Mouse (Mus musculus): Measurements from ENCODE around the gene Sox6. TPM values are rescaled to one million over a fixed set of nuclear protein-coding genes. Genes with fewer than 3 reads are reported as not detected.

Gene Sox6
- polyA plus RNA-seq (2021; fragmentation: Nextera tagmentation), result 11.8 and 12.7 TPM in 2 replicates
- long read RNA-seq, experiment 1, full-length matches to known transcripts, result 1 of 19 reads
- long read RNA-seq, experiment 1, partial matches to known transcripts, result 4 of 19 reads
- long read RNA-seq, experiment 1, other reads (novel, unspliced or antisense), result 14 of 19 reads
- long read RNA-seq, experiment 2, partial matches to known transcripts, result 3 of 34 reads
- long read RNA-seq, experiment 2, other reads (novel, unspliced or antisense), result 31 of 34 reads

DNA sequence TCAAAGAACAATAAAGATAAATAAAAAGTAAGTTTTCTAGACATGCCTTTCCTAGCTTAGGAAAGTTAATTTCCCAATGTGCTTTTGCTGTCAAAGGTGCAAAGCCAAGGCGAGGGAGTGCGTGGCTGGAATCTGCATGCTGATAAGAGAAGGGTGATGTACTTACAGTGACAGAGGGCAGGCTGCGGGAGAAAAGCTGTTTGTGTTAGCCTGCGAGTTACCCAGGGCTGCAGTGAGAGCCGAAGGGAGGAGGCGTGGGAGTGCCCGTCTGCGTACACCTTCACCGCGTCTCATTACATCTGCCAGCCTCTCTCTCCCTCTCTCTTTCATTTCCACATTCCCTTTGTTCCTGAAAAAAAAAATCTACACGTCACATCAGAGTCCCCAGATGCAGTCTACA, at the start of gene Sox6:
Gene Sox6 (minus strand): TSS at position 286 of the 400 bp plus-strand sequence.

DNA sequence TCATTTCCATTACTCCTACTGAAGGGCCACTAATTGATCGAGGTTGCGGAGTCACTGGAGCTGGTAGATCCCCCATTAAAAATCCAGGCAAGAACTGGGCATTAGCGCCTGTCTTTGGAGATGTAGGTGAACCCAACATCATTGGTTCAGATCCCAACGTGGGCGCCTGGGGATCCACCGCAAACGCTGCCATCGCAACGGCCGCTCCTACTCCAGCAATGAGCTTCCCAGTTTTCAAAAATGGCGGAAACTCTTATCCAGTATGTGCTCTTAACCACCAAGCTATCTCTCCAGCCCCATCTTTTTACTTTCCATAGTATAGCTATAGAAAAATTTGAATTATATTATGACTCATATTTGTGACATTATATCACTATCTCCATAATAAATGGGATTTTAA, 45.8 kb upstream of the Sox6 start, which contains the start of gene Gm4353:
Gene Gm4353 (minus strand): TSS at position 270 of the 400 bp plus-strand sequence.

DNA sequence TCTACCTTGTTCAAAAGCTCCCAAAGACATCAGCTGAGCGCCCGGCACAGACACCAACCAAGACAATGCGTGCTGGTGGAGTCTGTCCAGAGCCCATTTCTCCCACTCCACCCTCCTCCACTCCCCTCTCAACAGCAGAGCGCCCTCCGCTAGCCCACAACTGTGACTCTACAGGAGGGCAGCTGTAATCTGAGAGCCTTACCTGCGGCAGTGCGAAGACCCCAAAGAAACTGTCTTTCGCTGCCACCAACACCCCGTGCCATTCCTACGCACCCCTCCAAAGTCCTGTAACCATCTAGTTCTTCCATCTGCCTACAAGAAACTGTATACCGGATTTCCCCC, 571 bp upstream of the Sox6 start, which contains the start of gene 1110004F10Rik:
Gene 1110004F10Rik (plus strand): TSS at position 202 of the 342 bp plus-strand sequence.

Other genes starting within 250 kb of the Sox6 start
- gene 1110004F10Rik, start 601 bp upstream of the Sox6 start, polyA plus RNA-seq (2021; fragmentation: Nextera tagmentation), result 252 and 264 TPM in 2 replicates
- gene Gm4353, start 45.8 kb upstream of the Sox6 start, polyA plus RNA-seq (2021; fragmentation: Nextera tagmentation), result 0.54 and 0.55 TPM in 2 replicates